Mouse (Mus musculus): Measurements from ENCODE around the gene 1700016K19Rik.

The 1700016K19Rik gene

GRCm38 (mm10) chr11:75999440-76000155 is at the start of gene 1700016K19Rik:
Gene 1700016K19Rik (plus strand): TSS chr11:75999912.
- peak; percentile 95 for DNase-seq (ENCODE audit: low read depth, low spot score)

- no peak for DNase-seq (ENCODE audit: low read depth, low spot score)
These were observed 49.3 kb upstream of the 1700016K19Rik start for GRCm38 (mm10) chr11:75950459-75950858.

GRCm38 (mm10) chr11:75951895-75952294 is 47.8 kb upstream of the 1700016K19Rik start:
- DNase-seq (ENCODE audit: low read depth, low spot score): no peak

GRCm38 (mm10) chr11:75954896-75955295 is 44.8 kb upstream of the 1700016K19Rik start:
- DNase-seq (ENCODE audit: low read depth, low spot score): no peak

- DNase-seq (ENCODE audit: low read depth, low spot score): no peak
These were observed 43.1 kb upstream of the 1700016K19Rik start for GRCm38 (mm10) chr11:75956651-75957050.

GRCm38 (mm10) chr11:75957124-75957832 is 42.4 kb upstream of the 1700016K19Rik start:
- no peak for DNase-seq (ENCODE audit: low read depth, low spot score)

GRCm38 (mm10) chr11:75961782-75962181 is 37.9 kb upstream of the 1700016K19Rik start:
- no peak for DNase-seq (ENCODE audit: low read depth, low spot score)

- DNase-seq (ENCODE audit: low read depth, low spot score): peak; percentile 58
These were observed 35.8 kb upstream of the 1700016K19Rik start for GRCm38 (mm10) chr11:75963730-75964475.

- peak; percentile 12 for DNase-seq (ENCODE audit: low read depth, low spot score)
These were observed 35.3 kb upstream of the 1700016K19Rik start for GRCm38 (mm10) chr11:75964476-75964730.

GRCm38 (mm10) chr11:75965674-75966400 is 33.9 kb upstream of the 1700016K19Rik start:
- peak; percentile 6 for DNase-seq (ENCODE audit: low read depth, low spot score)

- DNase-seq (ENCODE audit: low read depth, low spot score): peak; percentile 89
These were observed 33.0 kb upstream of the 1700016K19Rik start for GRCm38 (mm10) chr11:75966401-75967372.

GRCm38 (mm10) chr11:75968761-75969160 is 31.0 kb upstream of the 1700016K19Rik start:
- no peak for DNase-seq (ENCODE audit: low read depth, low spot score)

- peak; percentile 18 for DNase-seq (ENCODE audit: low read depth, low spot score)
These were observed 29.1 kb upstream of the 1700016K19Rik start for GRCm38 (mm10) chr11:75970629-75971028.

- DNase-seq (ENCODE audit: low read depth, low spot score): no peak
These were observed 27.5 kb upstream of the 1700016K19Rik start for GRCm38 (mm10) chr11:75972188-75972587.

- DNase-seq (ENCODE audit: low read depth, low spot score): no peak
These were observed 26.7 kb upstream of the 1700016K19Rik start for GRCm38 (mm10) chr11:75972916-75973567.

- peak; percentile 56 for DNase-seq (ENCODE audit: low read depth, low spot score)
These were observed 25.7 kb upstream of the 1700016K19Rik start for GRCm38 (mm10) chr11:75973988-75974387.

GRCm38 (mm10) chr11:75976748-75977147 is 23.0 kb upstream of the 1700016K19Rik start:
- no peak for DNase-seq (ENCODE audit: low read depth, low spot score)

- DNase-seq (ENCODE audit: low read depth, low spot score): no peak
These were observed 21.7 kb upstream of the 1700016K19Rik start for GRCm38 (mm10) chr11:75978051-75978450.

- DNase-seq (ENCODE audit: low read depth, low spot score): no peak
These were observed 19.3 kb upstream of the 1700016K19Rik start for GRCm38 (mm10) chr11:75980413-75980812.

GRCm38 (mm10) chr11:75983194-75983593 is 16.5 kb upstream of the 1700016K19Rik start:
- peak; percentile 58 for DNase-seq (ENCODE audit: low read depth, low spot score)
